Mouse (Mus musculus) megakaryocyte, embryonic 14.5 days (primary cell): ENCODE measurements around the gene Acp4.

Source experiments
- FLI1 ChIP-seq: IDR thresholded peaks from 2 replicates; pipeline ENCODE4 v1.6.1; 2012; ENCODE audit warnings: low read length, inconsistent platforms, mixed read lengths
- GATA1 ChIP-seq: IDR thresholded peaks from 3 replicates; pipeline ENCODE4 v1.6.1; 2012; ENCODE audit warnings: mixed read lengths, low read length, inconsistent platforms, borderline replicate concordance

GRCm38 (mm10) chr7:44268117-44268516 is 10.9 kb upstream of the Acp4 start:
- TF ChIP-seq GATA1 (no peak), FLI1 (no peak)
